Mouse (Mus musculus) c-Kit-positive CD71-negative TER-119-negative erythroid progenitor cells, embryonic 14.5 days (primary cell): ENCODE results near the gene Igsf3.

Source experiments
- DNase-seq: peaks from one replicate; pipeline ENCODE4 v3.0.0-alpha.2; 2013; ENCODE audit warnings: low read depth

The Igsf3 gene

GRCm38 (mm10) chr3:101376538-101377247 lies at the start of gene Igsf3:
Gene Igsf3, plus strand, starts transcription at chr3:101377083.
- DNase-seq = peak; percentile 55

GRCm38 (mm10) chr3:101327248-101327647 lies 49.6 kb upstream of the Igsf3 start:
- no peak for DNase-seq

- no peak for DNase-seq
Measured at GRCm38 (mm10) chr3:101328617-101329016, 48.3 kb upstream of the Igsf3 start.

DNA sequence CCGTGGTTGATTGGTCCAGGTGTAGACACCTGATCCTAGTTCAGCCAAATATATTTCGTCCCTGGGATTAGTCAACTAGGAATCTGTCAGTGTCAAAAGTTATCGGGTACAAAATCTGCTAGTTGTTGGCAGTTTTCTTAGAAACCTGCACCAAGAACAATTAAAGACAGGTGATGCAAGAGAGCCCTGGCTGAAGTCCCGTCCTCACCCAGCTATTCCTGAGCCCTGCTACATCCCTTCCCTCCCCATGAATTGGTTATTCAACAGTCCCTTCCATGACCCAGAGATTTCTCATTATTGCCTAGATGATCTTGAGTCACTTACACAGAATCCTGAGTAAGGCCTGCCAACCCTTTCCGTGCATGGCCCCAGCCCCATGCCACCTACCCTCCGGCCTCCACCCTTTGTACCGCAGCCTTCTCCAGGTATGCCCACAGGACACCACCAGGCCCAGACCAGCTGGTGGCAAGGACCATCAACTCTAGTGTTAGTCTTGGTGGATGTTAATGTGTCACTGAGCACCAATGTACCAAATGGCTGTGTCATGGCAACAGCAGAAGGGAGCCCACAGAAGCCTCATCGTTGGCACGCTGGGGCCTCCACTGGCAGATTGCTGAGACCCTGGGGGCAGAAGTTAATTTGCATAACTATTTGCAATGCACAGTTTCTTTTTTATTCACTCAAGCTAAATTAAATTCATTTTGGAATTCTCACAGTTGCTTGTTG lies 33.5 kb upstream of the Igsf3 start:
- DNase-seq = no peak

- no peak for DNase-seq
Measured at GRCm38 (mm10) chr3:101344246-101344645, 32.6 kb upstream of the Igsf3 start.

DNA sequence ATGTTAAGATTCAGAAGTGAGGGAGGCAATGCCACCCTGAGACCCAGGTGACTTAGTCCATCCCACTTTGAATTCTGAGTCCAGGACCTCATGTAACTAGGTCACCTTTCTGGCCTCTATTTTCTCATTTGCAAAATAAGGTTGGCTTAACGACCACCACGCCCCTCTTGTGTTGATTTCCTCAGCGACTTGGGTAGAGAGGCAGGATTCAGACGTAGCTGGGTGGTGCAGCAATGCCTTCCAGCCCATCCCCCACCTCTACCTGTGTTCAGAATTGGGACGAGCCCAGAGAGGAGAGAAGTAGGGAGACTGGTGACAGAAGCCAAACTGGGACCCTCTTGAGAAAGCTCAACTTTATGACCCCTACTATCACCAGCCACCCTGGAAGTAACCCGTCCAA lies 31.6 kb upstream of the Igsf3 start:
- no peak for DNase-seq

- DNase-seq = no peak
Measured at GRCm38 (mm10) chr3:101346806-101347205, 30.1 kb upstream of the Igsf3 start.

GRCm38 (mm10) chr3:101348501-101349161 lies 28.3 kb upstream of the Igsf3 start:
- no peak for DNase-seq

GRCm38 (mm10) chr3:101349542-101350307 lies 27.2 kb upstream of the Igsf3 start:
- DNase-seq = no peak

DNA sequence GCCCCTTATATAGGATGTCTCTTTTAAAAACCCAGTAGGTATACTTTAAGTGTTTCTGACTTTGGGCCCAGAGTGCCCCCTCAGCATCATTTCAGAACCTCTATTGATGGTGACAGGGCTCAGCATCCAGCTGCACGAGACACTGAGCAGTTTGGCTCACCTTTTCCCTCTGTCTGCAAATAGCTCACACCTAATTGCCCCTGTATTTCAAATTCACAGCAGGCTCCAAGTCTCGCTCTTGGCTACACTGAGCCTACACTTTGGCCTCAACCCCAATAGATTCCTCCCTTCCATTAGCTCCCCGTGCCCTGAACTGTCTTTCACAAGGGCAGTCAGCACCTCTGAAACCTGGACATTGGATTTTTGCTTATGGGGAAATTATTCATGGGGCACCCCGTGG lies 26.5 kb upstream of the Igsf3 start:
- no peak for DNase-seq

DNA sequence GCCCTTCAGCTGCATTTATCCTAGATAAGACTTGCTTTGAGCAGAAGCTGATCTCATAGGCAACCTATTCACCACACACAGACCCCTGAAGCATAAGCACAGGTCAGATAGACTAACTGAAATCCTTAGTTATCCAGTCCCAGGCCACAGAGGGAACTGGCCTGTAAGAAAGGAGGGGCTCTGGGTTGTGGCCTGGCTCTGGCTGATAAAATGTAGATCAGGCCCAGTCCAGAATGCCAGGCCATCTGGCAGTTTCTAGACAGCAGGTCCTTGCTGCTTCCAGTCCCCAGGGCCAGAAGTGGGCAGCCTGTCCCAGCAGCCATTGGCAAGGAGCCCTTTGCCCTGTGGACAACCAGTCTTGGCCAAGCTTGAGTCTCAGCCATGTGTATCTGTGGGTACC lies 22.4 kb upstream of the Igsf3 start:
- no peak for DNase-seq

GRCm38 (mm10) chr3:101355702-101356101 lies 21.2 kb upstream of the Igsf3 start:
- DNase-seq = no peak

GRCm38 (mm10) chr3:101356583-101357553 lies 20.0 kb upstream of the Igsf3 start:
- no peak for DNase-seq

DNA sequence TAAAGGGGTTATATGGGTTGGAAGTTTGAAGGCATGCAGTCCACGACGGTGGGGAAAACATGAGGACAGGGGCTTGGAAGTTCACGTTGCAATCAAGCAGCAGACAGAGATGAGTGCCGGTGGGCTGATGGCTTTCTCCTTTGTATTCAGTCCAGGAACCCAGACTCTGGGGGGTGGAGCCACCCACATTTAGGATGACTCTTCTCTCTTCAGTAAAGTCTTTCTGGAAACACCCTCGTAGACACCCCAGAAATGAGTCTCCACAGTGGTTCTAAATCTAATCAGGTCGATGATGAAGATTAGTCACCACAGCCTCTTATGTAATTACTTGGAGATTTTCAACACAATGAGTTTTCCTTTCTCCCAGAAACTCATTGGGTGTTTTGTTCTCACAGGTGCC lies 16.1 kb upstream of the Igsf3 start:
- no peak for DNase-seq

DNA sequence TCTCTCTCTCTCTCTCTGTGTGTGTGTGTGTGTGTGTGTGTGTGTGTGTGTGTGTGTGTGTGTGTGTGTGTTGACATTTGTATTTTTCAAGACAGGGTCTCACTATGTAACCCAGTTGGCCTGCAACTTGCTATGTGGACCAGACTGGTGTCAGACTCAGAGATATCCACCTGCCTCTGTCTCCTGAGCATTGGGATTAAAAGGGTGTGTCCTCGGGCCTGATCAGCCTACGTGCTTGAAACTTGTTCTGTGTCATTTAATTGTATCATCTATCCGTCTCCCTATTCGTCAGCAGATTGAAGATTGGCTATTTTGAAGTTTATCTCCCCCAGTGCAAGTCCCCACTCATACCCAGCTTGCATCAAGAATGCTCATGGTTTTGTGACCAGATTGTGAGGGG lies 14.5 kb upstream of the Igsf3 start:
- no peak for DNase-seq

DNA sequence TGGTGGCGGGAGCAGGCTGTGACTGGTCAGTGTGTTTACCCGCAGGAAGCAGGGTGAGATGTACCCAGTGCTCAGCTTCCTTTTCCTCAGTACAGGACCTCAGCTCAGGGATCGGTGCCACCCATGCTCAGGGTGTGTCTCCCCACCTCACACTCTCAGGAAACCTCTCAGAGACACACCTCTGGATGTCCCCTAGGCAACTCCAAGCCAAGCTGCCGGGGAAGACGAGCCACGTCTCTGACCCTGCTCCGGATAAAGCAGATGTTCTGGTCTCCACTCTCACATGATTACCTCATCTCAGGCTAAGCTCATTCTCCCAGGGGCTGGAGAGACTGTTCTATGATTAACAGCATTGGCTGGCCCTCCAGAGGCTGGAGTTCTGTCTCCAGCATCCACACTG lies 13.3 kb upstream of the Igsf3 start:
- no peak for DNase-seq

- no peak for DNase-seq
Measured at GRCm38 (mm10) chr3:101365081-101365612, 11.7 kb upstream of the Igsf3 start.

DNA sequence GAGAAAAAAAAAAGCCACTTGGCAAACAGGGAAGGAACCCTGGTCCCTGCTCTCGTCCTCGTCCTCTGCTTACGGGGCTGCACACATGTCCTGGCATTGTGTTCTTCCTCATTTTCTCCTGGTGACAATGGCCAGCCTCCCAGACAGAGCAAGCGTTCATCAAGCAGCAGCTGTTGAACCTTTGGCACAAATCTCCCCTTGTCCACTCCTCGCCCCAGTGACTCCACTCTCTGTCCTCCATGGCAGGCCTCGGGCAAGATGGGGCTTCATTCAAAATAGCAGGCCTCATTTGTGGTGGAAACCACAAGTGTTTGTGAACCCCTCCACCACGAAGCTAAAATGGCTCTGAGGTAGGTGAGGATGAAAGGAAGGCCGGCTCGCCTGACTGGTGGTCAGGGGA lies 11.0 kb upstream of the Igsf3 start:
- no peak for DNase-seq

GRCm38 (mm10) chr3:101367372-101367771 lies 9.5 kb upstream of the Igsf3 start:
- DNase-seq = no peak

- DNase-seq = no peak
Measured at GRCm38 (mm10) chr3:101369301-101369881, 7.5 kb upstream of the Igsf3 start.
